Mouse (Mus musculus): ENCODE results near the gene Sema3a. TPM values are rescaled to one million over a fixed set of nuclear protein-coding genes. Genes with fewer than 3 reads are reported as not detected.

The Sema3a gene
- polyA plus RNA-seq (2015; fragmentation: Nextera tagmentation; extraction: Ambion mirVana), result 6.4 and 8.5 TPM in 2 replicates

GRCm38 (mm10) chr5:13125241-13125692, at the start of gene Sema3a:
TSS of gene Sema3a (plus strand) at chr5:13125414.

